Mouse (Mus musculus) ovary, postnatal 36 days (tissue): ENCODE measurements at regions not wholly inside any gene's neighbourhood (a gene's known extent, or its start where the extent isn't known, plus 50 kb on each side); places are given as distances from the start of the nearest gene placed in this dataset.

Experiments
- DNase-seq: peaks from one replicate; pipeline ENCODE4 v3.0.0; 2022; ENCODE audit warnings: low spot score, mixed read lengths

GRCm38 (mm10) chr12:59589354-59589753 lies 369.8 kb upstream of the Fbxo33 start:
- DNase-seq: no peak

- no peak for DNase-seq
These were observed 363.1 kb upstream of the Fbxo33 start for GRCm38 (mm10) chr12:59582587-59582986.

GRCm38 (mm10) chr12:59579694-59580093 lies 360.2 kb upstream of the Fbxo33 start:
- no peak for DNase-seq

DNA sequence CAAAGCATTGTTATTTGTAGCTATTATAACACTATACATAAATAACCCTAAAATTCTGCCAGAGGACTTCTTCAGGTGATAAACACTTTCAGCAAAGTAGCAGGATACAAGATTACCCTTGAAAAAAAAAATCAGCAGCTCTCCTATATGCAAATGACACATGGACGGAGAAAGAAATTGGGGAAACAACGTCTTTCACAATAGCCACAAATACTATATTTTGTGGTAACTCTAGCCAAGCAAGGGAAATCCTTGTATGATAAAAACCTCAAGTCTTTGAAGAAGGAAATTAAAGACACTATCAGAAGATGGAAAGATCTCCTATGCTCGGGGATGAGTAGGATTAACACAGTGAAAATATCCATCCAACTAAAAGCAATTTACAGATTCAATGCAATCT lies 344.4 kb upstream of the Fbxo33 start:
- DNase-seq: no peak

GRCm38 (mm10) chr12:59539788-59540187 lies 320.3 kb upstream of the Fbxo33 start:
- no peak for DNase-seq

GRCm38 (mm10) chr12:59530521-59530920 lies 311.0 kb upstream of the Fbxo33 start:
- DNase-seq: no peak

- DNase-seq: no peak
These were observed 303.8 kb upstream of the Fbxo33 start for GRCm38 (mm10) chr12:59523368-59523767.

GRCm38 (mm10) chr12:59521946-59522345 lies 302.4 kb upstream of the Fbxo33 start:
- no peak for DNase-seq

GRCm38 (mm10) chr12:59509857-59510256 lies 290.3 kb upstream of the Fbxo33 start:
- DNase-seq: no peak

GRCm38 (mm10) chr12:59509175-59509574 lies 289.6 kb upstream of the Fbxo33 start:
- no peak for DNase-seq

DNA sequence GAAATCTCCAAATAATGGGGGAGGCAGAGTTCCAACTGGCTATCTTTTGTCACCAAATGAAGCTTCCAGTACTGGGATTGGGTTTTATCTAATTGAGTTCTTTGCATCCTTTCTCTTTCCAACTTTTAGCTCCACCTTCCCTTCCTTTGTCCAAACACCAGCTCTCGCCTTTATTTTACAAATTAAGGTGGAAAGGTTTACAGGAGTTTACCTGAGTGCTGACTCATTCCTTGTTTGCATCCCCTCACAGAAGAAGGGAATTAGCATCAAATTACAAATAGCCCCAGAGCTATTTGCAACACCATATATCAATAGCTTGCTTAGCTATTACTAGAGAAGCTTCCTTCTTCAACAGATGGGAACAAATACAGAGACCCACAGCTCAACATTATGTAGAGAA lies 287.9 kb upstream of the Fbxo33 start:
- no peak for DNase-seq

GRCm38 (mm10) chr12:59497434-59497833 lies 277.9 kb upstream of the Fbxo33 start:
- no peak for DNase-seq

- DNase-seq: no peak
These were observed 268.5 kb upstream of the Fbxo33 start for GRCm38 (mm10) chr12:59488019-59488418.

DNA sequence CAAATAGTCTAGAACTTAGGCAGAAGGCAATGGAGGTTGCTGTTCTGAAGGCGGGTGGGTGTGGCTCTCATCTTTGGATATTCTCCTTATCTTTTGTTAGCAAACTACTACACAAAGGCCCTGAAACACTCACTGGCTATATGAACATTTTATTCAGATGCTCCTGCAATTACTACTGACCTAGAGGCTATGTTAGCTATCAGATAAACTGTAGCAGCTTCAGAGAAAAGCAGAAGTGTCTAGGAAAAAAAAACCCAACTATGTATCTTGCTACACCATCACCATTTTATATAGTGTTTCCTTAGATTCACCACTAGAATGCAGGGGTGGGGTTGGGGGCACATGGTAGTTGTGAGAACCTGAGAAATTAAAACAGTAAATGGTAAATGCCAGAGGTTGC lies 268.0 kb upstream of the Fbxo33 start:
- DNase-seq: no peak

- no peak for DNase-seq
These were observed 241.8 kb upstream of the Fbxo33 start for GRCm38 (mm10) chr12:59460997-59461961.

DNA sequence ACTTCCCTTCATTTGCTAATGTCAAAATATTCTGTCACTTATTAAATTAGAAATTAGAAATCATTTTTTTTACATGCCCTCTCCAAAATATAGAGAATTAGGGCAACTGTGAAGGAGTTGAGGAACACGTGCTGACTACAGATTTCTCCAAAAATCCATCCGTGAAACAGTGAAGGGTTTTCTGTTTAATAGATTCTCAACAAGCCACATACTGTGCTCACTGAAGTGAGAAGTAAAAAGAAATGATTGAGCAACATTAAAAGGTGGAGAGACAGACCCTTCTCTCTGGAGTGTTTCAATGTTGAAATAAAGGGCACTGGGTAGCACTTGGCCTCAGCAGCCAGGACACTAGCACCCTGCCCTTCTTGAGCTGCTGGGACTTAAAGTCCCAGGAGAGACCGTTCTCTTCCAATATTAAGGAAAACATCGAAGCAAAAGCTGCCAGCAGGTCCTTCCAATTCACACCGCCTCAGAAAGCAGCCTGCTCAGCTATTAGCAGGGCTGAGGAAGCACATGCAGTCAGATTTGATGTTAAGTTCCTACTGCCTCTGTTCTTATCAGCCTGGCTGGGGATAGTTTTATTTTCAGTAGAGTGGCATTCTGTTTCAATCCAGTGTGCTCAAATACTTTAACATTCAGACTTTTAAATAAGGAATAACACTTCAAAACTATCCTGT lies 236.8 kb upstream of the Fbxo33 start:
- DNase-seq: no peak

GRCm38 (mm10) chr12:59415051-59415450 lies 195.5 kb upstream of the Fbxo33 start:
- no peak for DNase-seq

DNA sequence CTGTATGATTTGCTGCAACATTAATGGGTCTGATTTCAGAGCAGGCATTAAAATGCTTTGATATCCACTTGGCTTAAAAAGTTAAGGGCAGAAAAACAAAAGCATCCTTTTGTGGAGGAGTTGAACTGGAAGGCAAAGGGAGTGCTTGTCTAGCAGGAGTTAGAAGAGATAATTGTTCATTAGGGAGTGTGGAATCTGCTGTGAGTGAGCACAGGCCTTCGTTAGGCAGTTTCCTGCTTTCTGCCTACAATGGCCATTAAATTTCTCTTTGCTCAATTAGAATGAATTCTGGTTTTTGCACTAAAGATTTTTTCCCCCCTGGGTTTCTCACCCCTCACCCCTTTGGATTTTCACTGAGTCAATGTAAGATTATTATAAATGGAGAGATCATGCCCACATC lies 192.0 kb upstream of the Fbxo33 start:
- DNase-seq: no peak

GRCm38 (mm10) chr12:59391103-59391502 lies 171.6 kb upstream of the Fbxo33 start:
- DNase-seq: no peak

- DNase-seq: no peak
These were observed 163.3 kb upstream of the Fbxo33 start for GRCm38 (mm10) chr12:59382812-59383211.

DNA sequence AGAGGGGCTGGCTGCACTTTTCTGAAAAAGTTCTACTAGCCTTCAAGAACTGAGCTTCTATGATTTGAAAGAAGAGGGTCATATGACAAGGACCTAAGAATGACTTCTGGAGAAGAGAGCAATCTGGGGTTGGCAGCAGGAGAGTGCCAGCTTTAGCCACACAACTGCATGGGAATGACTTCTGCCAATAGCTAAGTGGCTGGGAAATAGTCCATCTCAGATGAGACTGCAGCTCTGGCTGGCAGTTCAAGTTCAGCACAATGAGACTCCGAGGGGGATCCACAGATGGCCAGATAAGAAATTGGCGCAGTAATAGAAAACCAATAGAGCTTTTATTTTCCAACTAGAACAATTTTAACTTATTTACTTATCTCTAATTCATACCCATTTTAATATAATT lies 122.1 kb upstream of the Fbxo33 start:
- no peak for DNase-seq

DNA sequence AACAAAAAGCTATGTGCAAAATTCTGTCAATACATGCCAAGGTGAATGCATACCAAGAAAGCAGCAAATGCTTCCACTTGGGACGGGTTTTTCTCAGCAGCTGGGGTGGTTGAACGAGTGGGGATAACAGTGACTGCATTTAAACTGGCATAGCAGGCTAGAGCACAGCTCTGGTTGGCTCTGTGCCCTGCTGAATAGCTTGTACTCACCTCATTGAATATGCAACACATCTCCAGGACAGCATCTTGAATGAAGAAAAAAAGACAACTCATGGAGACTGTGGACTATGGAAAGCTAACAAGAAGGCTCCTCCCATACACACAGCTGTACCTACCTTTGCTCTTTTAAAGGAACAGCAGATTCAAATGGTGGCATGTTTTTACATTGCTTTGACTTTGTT lies 111.2 kb upstream of the Fbxo33 start:
- no peak for DNase-seq

GRCm38 (mm10) chr12:59312703-59313102 lies 93.2 kb upstream of the Fbxo33 start:
- DNase-seq: no peak
